Mouse (Mus musculus): Measurements from ENCODE around the gene Lsm2. TPM values are rescaled to one million over a fixed set of nuclear protein-coding genes. Genes with fewer than 3 reads are reported as not detected.

The Lsm2 gene
- polyA plus RNA-seq, 1 experiment from 2014 or later: 265 TPM

GRCm38 (mm10) chr17:35022541-35023060 is 40.9 kb downstream of the Lsm2 start:
- H3K9me3 ChIP-seq (ENCODE audit: low read depth, low read length): no peaks in the 10 kb centered on the region
- no peak overlapping the region for H3K27ac ChIP-seq (ENCODE audit: low read depth)
- DNase-seq: no peak
- 0 out of 2 replicates have a peak, but pooled peaks cover 2% of the 10 kb centered on the region for H3K36me3 ChIP-seq (ENCODE audit: insufficient read depth)
- H3K4me2 ChIP-seq: no peak overlapping the region
- WGBS: 90% methylated on average over 8 of the region's 8 CpGs
- H3K27me3 ChIP-seq (ENCODE audit: insufficient read depth, low read length): no peaks in the 10 kb centered on the region
- H3K4me3 ChIP-seq (ENCODE audit: low read depth, low read length): no peak overlapping the region
- peaks cover 4% of the 10 kb centered on the region; the same call in 1 of the 2 replicates for H3K4me1 ChIP-seq (ENCODE audit: insufficient read depth)
- no peak for TF ChIP-seq CTCF (IDR thresholded peaks at IDR 0.05; ENCODE audit: low read depth)
- ATAC-seq (ENCODE audit: insufficient read depth): no peak
- H3K9ac ChIP-seq: no peak overlapping the region

GRCm38 (mm10) chr17:35023221-35023620 is 41.6 kb downstream of the Lsm2 start:
- Histone ChIP-seq H3K27me3 (ENCODE audit: insufficient read depth, low read length) (no peaks in the 10 kb centered on the region), H3K27ac (ENCODE audit: low read depth) (no peak overlapping the region), H3K36me3 (ENCODE audit: insufficient read depth) (no peaks in the 10 kb centered on the region), H3K9ac (no peak overlapping the region), H3K9me3 (ENCODE audit: low read depth, low read length) (no peaks in the 10 kb centered on the region), H3K4me2 (no peak overlapping the region), H3K4me1 (ENCODE audit: insufficient read depth) (peaks cover 4% of the 10 kb centered on the region; the same call in 1 of the 2 replicates), H3K4me3 (ENCODE audit: low read depth, low read length) (no peak overlapping the region)
- ATAC-seq (ENCODE audit: insufficient read depth) (no peak), DNase-seq (no peak)
- WGBS: 73% methylated on average over 5 of the region's 5 CpGs
- TF ChIP-seq CTCF (IDR thresholded peaks at IDR 0.05; ENCODE audit: low read depth): no peak

DNA sequence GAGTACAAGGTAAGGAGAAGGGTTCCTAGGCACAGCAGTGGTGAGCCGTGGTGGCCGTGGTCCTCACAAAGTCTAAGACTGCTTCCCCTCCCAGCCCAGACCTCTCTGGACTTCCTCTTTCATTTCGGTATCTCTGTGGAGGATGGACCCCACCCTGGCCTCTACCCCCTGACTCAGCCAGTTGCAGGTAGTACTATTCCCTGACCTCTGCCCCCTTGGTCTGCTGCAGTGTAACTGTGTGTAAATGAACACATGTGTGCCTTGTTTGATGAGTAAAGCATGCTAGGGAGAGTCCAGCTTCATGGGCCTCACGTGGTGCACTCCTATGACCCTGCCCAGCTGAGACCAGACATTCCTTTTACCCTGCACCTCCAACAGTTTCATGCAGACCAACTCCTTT is 42.1 kb downstream of the Lsm2 start:
- H3K36me3 ChIP-seq (ENCODE audit: insufficient read depth): no peaks in the 10 kb centered on the region
- H3K4me3 ChIP-seq (ENCODE audit: low read depth, low read length): no peak overlapping the region
- WGBS: 68% methylated on average over 4 of the region's 4 CpGs
- DNase-seq (no peak), ATAC-seq (ENCODE audit: insufficient read depth) (no peak)
- peaks cover 4% of the 10 kb centered on the region; the same call in 1 of the 2 replicates for H3K4me1 ChIP-seq (ENCODE audit: insufficient read depth)
- TF ChIP-seq CTCF (IDR thresholded peaks at IDR 0.05; ENCODE audit: low read depth): no peak
- no peak overlapping the region for H3K4me2 ChIP-seq
- H3K9me3 ChIP-seq (ENCODE audit: low read depth, low read length): no peaks in the 10 kb centered on the region
- H3K27me3 ChIP-seq (ENCODE audit: insufficient read depth, low read length): no peaks in the 10 kb centered on the region
- H3K9ac ChIP-seq: no peak overlapping the region
- no peak overlapping the region for H3K27ac ChIP-seq (ENCODE audit: low read depth)

GRCm38 (mm10) chr17:35024261-35024660 is 42.6 kb downstream of the Lsm2 start:
- Histone ChIP-seq H3K4me2 (no peak overlapping the region), H3K4me1 (ENCODE audit: insufficient read depth) (peaks cover 4% of the 10 kb centered on the region; the same call in 1 of the 2 replicates), H3K27me3 (ENCODE audit: insufficient read depth, low read length) (no peaks in the 10 kb centered on the region), H3K36me3 (ENCODE audit: insufficient read depth) (no peaks in the 10 kb centered on the region), H3K9me3 (ENCODE audit: low read depth, low read length) (no peaks in the 10 kb centered on the region), H3K4me3 (ENCODE audit: low read depth, low read length) (no peak overlapping the region), H3K9ac (no peak overlapping the region), H3K27ac (ENCODE audit: low read depth) (no peak overlapping the region)
- no peak for DNase-seq
- 46% methylated on average over 13 of the region's 13 CpGs for WGBS
- TF ChIP-seq CTCF (IDR thresholded peaks at IDR 0.05; ENCODE audit: low read depth): no peak
- ATAC-seq (ENCODE audit: insufficient read depth): no peak

- Histone ChIP-seq H3K9ac (no peak overlapping the region), H3K27ac (ENCODE audit: low read depth) (no peak overlapping the region), H3K9me3 (ENCODE audit: low read depth, low read length) (no peaks in the 10 kb centered on the region), H3K27me3 (ENCODE audit: insufficient read depth, low read length) (no peaks in the 10 kb centered on the region), H3K4me3 (ENCODE audit: low read depth, low read length) (no peak overlapping the region), H3K36me3 (ENCODE audit: insufficient read depth) (no peaks in the 10 kb centered on the region), H3K4me1 (ENCODE audit: insufficient read depth) (peaks cover 4% of the 10 kb centered on the region; the same call in 1 of the 2 replicates), H3K4me2 (no peak overlapping the region)
- no peak for DNase-seq
- ATAC-seq (ENCODE audit: insufficient read depth): no peak
- no peak for TF ChIP-seq CTCF (IDR thresholded peaks at IDR 0.05; ENCODE audit: low read depth)
- 60% methylated on average over 7 of the region's 10 CpGs for WGBS
Measured at GRCm38 (mm10) chr17:35024691-35025488, 43.2 kb downstream of the Lsm2 start.

- no peaks in the 10 kb centered on the region for H3K9me3 ChIP-seq (ENCODE audit: low read depth, low read length)
- H3K4me1 ChIP-seq (ENCODE audit: insufficient read depth): peaks cover 4% of the 10 kb centered on the region; the same call in 1 of the 2 replicates
- 77% methylated on average over 5 of the region's 5 CpGs for WGBS
- no peak for ATAC-seq (ENCODE audit: insufficient read depth)
- DNase-seq: no peak
- H3K4me2 ChIP-seq: no peak overlapping the region; the same call in 1 of the 2 replicates
- 0 out of 2 replicates have a peak overlapping the region, but pooled peaks have one; percentile 2 for H3K27ac ChIP-seq (ENCODE audit: low read depth)
- no peak overlapping the region for H3K4me3 ChIP-seq (ENCODE audit: low read depth, low read length)
- no peak for TF ChIP-seq CTCF (IDR thresholded peaks at IDR 0.05; ENCODE audit: low read depth)
- no peaks in the 10 kb centered on the region for H3K27me3 ChIP-seq (ENCODE audit: insufficient read depth, low read length)
- no peak overlapping the region for H3K9ac ChIP-seq
- H3K36me3 ChIP-seq (ENCODE audit: insufficient read depth): no peaks in the 10 kb centered on the region
Measured at GRCm38 (mm10) chr17:35026206-35026605, 44.5 kb downstream of the Lsm2 start.

All from lung, embryonic 14.5 days (tissue).